Mouse (Mus musculus) embryonic facial prominence, embryonic 14.5 days (tissue): ENCODE results near the gene Mief2. TPM values are rescaled to one million over a fixed set of nuclear protein-coding genes. Genes with fewer than 3 reads are reported as not detected.

Experiments used
- ATAC-seq: fragments of 200-750 bp; cut with Nextera tagmentation; 2 replicates; pipeline ENCODE4 v1.8.0; 2017; ENCODE audit warnings: low read depth, moderate number of reproducible peaks, moderate TSS enrichment
- DNase-seq: peaks from one replicate; pipeline ENCODE4 v3.0.0-alpha.2; 2015; ENCODE audit warnings: low spot score
- H3K27ac ChIP-seq: fragments of 300-500 bp; sonication (generic); replicated peaks from 2 replicates; pipeline ENCODE4 v1.5.1; 2014; ENCODE audit warnings: low read depth, mild to moderate bottlenecking, low read length, moderate library complexity
- H3K27me3 ChIP-seq: fragments of 300-500 bp; sonication (generic); replicated peaks from 2 replicates; pipeline ENCODE4 v1.6.1; 2014; ENCODE audit warnings: low read length; ENCODE audit not compliant: control insufficient read depth, insufficient read depth
- H3K36me3 ChIP-seq: fragments of 300-500 bp; sonication (generic); 2 replicates; pipeline ENCODE4 v1.6.1; 2014; ENCODE audit warnings: low read length, mixed read lengths; ENCODE audit not compliant: control insufficient read depth, insufficient read depth
- H3K4me1 ChIP-seq: fragments of 300-500 bp; sonication (generic); 2 replicates; pipeline ENCODE4 v1.6.1; 2014; ENCODE audit warnings: antibody characterized with exemption, low read length; ENCODE audit not compliant: control insufficient read depth, insufficient read depth
- H3K4me2 ChIP-seq: fragments of 300-500 bp; sonication (generic); 2 replicates; pipeline ENCODE4 v1.6.1; 2014; ENCODE audit warnings: low read depth, mild to moderate bottlenecking, low read length, moderate library complexity, mixed read lengths
- H3K4me3 ChIP-seq: fragments of 300-500 bp; sonication (generic); 2 replicates; pipeline ENCODE4 v1.5.1; 2014; ENCODE audit warnings: low read depth, mild to moderate bottlenecking, low read length
- H3K9ac ChIP-seq: fragments of 300-500 bp; sonication (generic); 2 replicates; pipeline ENCODE4 v1.6.1; 2014; ENCODE audit warnings: low read depth, mild to moderate bottlenecking, low read length, moderate library complexity, mixed read lengths
- H3K9me3 ChIP-seq: fragments of 300-500 bp; sonication (generic); 2 replicates; pipeline ENCODE4 v1.6.1; 2016; ENCODE audit warnings: low read length; ENCODE audit not compliant: control insufficient read depth
- WGBS: fragments of 180-500 bp; shearing (Covaris S2); extraction: QIAGEN DNeasy Blood & Tissue Kit; methylation state at CpG from one replicate; pipeline ENCODE4 v1.1.7; 2014; 5-methylcytosine and 5-hydroxymethylcytosine counted together
- polyA plus RNA-seq: library from polyadenylated mRNA; unstranded; fragments of >200 nt; fragmentation: Nextera tagmentation; extraction: Ambion mirVana; gene quantifications from 2 replicates; pipeline ENCODE4 v1.2.1, GENCODE M21; 2014

Gene Mief2
- polyA plus RNA-seq, 1 experiment from 2014 or later = 17.3 TPM

DNA sequence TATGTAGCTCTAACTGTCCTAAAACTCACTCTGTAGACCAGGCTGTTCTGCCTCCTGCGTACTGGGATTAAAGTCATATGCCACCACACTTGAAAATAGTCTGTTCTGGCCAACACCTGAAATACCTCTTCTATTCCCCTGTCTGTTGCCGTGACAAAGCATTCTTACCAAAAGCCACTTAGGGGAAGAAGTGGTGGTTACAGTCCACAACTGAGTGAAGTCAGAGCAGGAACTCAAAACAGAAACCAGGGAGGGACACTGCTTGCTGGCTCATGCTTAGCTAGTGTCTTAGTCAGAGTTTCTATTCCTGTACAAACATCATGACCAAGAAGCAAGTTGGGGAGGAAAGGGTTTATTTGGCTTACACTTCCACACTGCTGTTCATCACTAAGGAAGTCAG lies 41.1 kb downstream of the Mief2 start:
- H3K4me1 ChIP-seq = no peaks in the 10 kb centered on the region
- ATAC-seq (no peak), DNase-seq (no peak)
- H3K9ac ChIP-seq = no peak overlapping the region
- no peak overlapping the region for H3K4me3 ChIP-seq
- no peak overlapping the region for H3K4me2 ChIP-seq
- WGBS = 83% methylated on average over 2 of the region's 2 CpGs
- no peaks in the 10 kb centered on the region; the same call in 1 of the 2 replicates for H3K36me3 ChIP-seq
- H3K27me3 ChIP-seq = no peaks in the 10 kb centered on the region
- H3K27ac ChIP-seq = no peak overlapping the region
- no peaks in the 10 kb centered on the region for H3K9me3 ChIP-seq

DNA sequence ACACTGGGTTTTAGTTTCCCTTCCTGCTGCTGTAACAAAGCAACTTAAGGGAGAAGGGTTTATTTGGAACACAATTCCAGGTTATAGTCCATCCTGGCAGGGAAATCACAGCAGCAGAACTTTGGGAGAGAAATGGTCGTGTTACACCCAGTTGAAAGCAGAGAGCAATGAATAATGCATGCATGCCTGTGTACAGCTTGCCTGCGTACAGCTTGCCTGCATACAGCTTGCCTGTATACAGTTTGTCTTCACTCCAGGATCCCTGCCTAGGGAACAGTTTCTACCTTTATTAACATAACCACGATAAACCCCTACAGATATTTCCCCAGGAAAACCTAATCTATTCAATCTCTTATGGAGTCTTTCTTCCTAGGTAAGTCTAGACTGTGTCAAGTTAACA lies 42.6 kb downstream of the Mief2 start:
- 78% methylated on average over 3 of the region's 3 CpGs for WGBS
- DNase-seq = no peak
- H3K9me3 ChIP-seq = no peaks in the 10 kb centered on the region
- no peaks in the 10 kb centered on the region for H3K27me3 ChIP-seq
- H3K9ac ChIP-seq = no peak overlapping the region
- no peak overlapping the region for H3K4me3 ChIP-seq
- H3K4me1 ChIP-seq = peaks cover 8% of the 10 kb centered on the region
- no peaks in the 10 kb centered on the region; the same call in 1 of the 2 replicates for H3K36me3 ChIP-seq
- H3K4me2 ChIP-seq = no peak overlapping the region
- no peak for ATAC-seq
- H3K27ac ChIP-seq = no peak overlapping the region

GRCm38 (mm10) chr11:60772161-60772560 lies 44.0 kb downstream of the Mief2 start:
- H3K4me2 ChIP-seq = no peak overlapping the region
- ATAC-seq (no peak), DNase-seq (no peak)
- H3K9me3 ChIP-seq = no peaks in the 10 kb centered on the region
- H3K27ac ChIP-seq = no peak overlapping the region
- 83% methylated on average over 4 of the region's 4 CpGs for WGBS
- H3K27me3 ChIP-seq = no peaks in the 10 kb centered on the region
- no peak overlapping the region for H3K4me3 ChIP-seq
- peaks cover 12% of the 10 kb centered on the region for H3K4me1 ChIP-seq
- H3K9ac ChIP-seq = no peak overlapping the region
- H3K36me3 ChIP-seq = no peaks in the 10 kb centered on the region

DNA sequence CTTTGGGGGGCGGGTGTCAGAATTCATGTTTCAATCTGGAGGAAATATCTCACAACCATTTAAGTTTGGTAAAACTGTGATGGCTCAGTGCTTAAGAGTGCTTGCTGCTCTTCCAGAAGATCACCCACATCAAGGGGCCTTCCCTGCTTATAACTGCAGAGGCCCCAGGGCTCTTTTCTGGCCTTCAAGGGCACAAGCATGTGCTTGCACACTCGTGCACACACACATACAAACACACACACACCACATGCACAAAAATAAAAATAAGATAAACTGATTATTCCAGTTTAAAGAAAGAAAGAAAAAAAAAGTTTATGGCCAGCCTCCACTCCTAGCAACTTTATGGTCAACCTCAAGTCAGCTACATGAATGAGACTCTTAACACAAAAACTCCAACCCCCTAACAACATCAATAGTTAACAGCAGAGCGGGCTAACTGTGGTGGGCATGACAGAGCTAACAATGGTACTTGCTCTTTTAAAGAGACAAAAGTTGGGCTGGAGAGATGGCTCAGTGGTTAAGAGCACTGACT lies 46.0 kb downstream of the Mief2 start:
- Histone ChIP-seq H3K9me3 (no peaks in the 10 kb centered on the region), H3K4me1 (peaks cover 24% of the 10 kb centered on the region), H3K27ac (no peak overlapping the region), H3K4me3 (no peak overlapping the region), H3K27me3 (no peaks in the 10 kb centered on the region), H3K36me3 (peaks cover 9% of the 10 kb centered on the region; the same call in 1 of the 2 replicates), H3K4me2 (no peak overlapping the region), H3K9ac (no peak overlapping the region)
- ATAC-seq = no peak
- WGBS = 90% methylated on average over 3 of the region's 3 CpGs
- no peak for DNase-seq

- no peak for DNase-seq
- no peaks in the 10 kb centered on the region for H3K9me3 ChIP-seq
These were observed 46.6 kb downstream of the Mief2 start for GRCm38 (mm10) chr11:60774841-60775240.

DNA sequence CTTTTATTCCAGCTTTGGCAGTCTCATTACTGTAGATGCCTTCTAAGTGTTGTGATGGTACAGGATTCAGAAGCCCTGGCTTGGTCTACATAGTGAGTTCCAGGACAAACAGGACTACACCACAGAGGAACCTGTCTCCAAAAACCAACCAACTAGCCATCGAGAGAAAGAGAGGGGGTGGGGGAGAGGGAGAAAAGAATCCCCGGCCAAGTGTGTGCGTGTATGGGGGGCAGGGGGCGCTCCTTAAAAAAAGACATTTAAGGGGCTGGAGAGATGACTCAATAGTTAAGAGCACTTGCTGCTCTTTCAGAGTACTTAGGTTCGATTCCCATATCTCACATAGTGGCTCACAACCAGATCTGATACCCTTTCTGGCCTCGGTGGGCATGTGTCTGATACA lies 47.4 kb downstream of the Mief2 start:
- peak overlapping the region; percentile 87 for H3K9ac ChIP-seq
- no peak overlapping the region for H3K27ac ChIP-seq
- H3K9me3 ChIP-seq = no peaks in the 10 kb centered on the region
- H3K4me3 ChIP-seq = peak overlapping the region; percentile 77
- DNase-seq (no peak), ATAC-seq (no peak)
- H3K4me1 ChIP-seq = peaks cover 38% of the 10 kb centered on the region
- 50% methylated on average over 6 of the region's 6 CpGs for WGBS
- H3K27me3 ChIP-seq = no peaks in the 10 kb centered on the region
- peak overlapping the region; percentile 63 for H3K4me2 ChIP-seq
- H3K36me3 ChIP-seq = peaks cover 19% of the 10 kb centered on the region

More at GRCm38 (mm10) chr11:60774841-60775240, 46.6 kb downstream of the Mief2 start:
- peaks cover 30% of the 10 kb centered on the region for H3K4me1 ChIP-seq
- peaks cover 14% of the 10 kb centered on the region for H3K36me3 ChIP-seq
- H3K4me2 ChIP-seq = peak overlapping the region; percentile 63; the same call in 1 of the 2 replicates
- no peak overlapping the region for H3K4me3 ChIP-seq
- WGBS = 58% methylated on average over 1 of the region's 1 CpGs
- peak overlapping the region; percentile 87; the same call in 1 of the 2 replicates for H3K9ac ChIP-seq
- no peak overlapping the region for H3K27ac ChIP-seq
- H3K27me3 ChIP-seq = no peaks in the 10 kb centered on the region
- no peak for ATAC-seq

GRCm38 (mm10) chr11:60776107-60776828 lies 48.1 kb downstream of the Mief2 start:
- H3K4me1 ChIP-seq = peaks cover 45% of the 10 kb centered on the region
- no peaks in the 10 kb centered on the region for H3K9me3 ChIP-seq
- DNase-seq = no peak
- H3K4me2 ChIP-seq = peak overlapping the region; percentile 63
- no peak for ATAC-seq
- WGBS = 3% methylated on average over 17 of the region's 17 CpGs
- no peaks in the 10 kb centered on the region for H3K27me3 ChIP-seq
- H3K36me3 ChIP-seq = peaks cover 19% of the 10 kb centered on the region
- H3K27ac ChIP-seq = peak overlapping the region; percentile 89
- peak overlapping the region; percentile 77 for H3K4me3 ChIP-seq
- peak overlapping the region; percentile 87 for H3K9ac ChIP-seq

GRCm38 (mm10) chr11:60776829-60777740 lies 48.9 kb downstream of the Mief2 start, which contains the start of the genes Top3a and Smcr8:
TSS of gene Top3a (minus strand) at chr11:60777365.
TSS of gene Smcr8 (plus strand) at chr11:60777524.
- Histone ChIP-seq H3K4me2 (peak within 1 kb of the TSS; percentile 63), H3K27me3 (no peaks in the 10 kb centered on the region), H3K4me3 (peak within 1 kb of the TSS; percentile 77), H3K27ac (peak within 1 kb of the TSS; percentile 89), H3K9me3 (no peaks in the 10 kb centered on the region), H3K4me1 (peaks cover 53% of the 10 kb centered on the region), H3K36me3 (peaks cover 21% of the 10 kb centered on the region), H3K9ac (peak within 1 kb of the TSS; percentile 87)
- DNase-seq = peak; percentile 98
- ATAC-seq = peak; percentile 98
- under 1% methylated on average over 56 of the region's 62 CpGs for WGBS
